Mouse (Mus musculus): ENCODE measurements around the gene Eif2b3. TPM values are rescaled to one million over a fixed set of nuclear protein-coding genes. Genes with fewer than 3 reads are reported as not detected.
A peak's percentile ranks its signal among the peaks of the same experiment; 100 is the strongest.

Eif2b3 gene
- polyA plus RNA-seq, 1 experiment from 2014 or later = 63.3 TPM

DNA sequence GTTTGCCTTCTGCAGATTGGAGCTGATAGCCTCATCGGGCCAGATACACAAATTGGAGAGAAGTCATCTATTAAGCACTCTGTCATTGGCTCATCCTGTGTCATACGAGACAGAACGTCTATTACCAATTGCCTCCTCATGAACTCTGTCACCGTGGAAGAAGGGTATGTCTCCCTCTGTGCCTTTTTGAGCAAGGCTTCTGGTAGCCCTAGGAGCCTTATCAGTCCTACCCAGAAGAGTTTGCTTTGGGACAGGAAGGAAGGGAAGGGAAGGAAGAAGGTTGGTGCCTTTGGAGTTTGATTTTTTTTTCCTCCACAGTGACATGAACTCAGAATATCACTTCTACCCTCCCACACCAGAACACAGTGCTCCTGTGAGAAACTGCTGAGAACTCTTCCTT is 51.4 kb downstream of the Eif2b3 start:
- DNase-seq (ENCODE audit: low spot score) = no peak
- 81% methylated on average over 4 of the region's 4 CpGs for WGBS
- H3K27ac ChIP-seq = no peak overlapping the region
- no peaks in the 10 kb centered on the region for H3K27me3 ChIP-seq (ENCODE audit: low read depth, poor library complexity, severe bottlenecking)
- no peak overlapping the region for H3K4me3 ChIP-seq
- peaks cover 95% of the 10 kb centered on the region for H3K36me3 ChIP-seq
- no peaks in the 10 kb centered on the region for H3K4me1 ChIP-seq
- no peaks in the 10 kb centered on the region for H3K9me3 ChIP-seq (replicated peaks)

- DNase-seq (ENCODE audit: low spot score) = no peak
- Histone ChIP-seq H3K4me3 (no peak overlapping the region), H3K9me3 (replicated peaks) (no peaks in the 10 kb centered on the region), H3K27ac (no peak overlapping the region), H3K4me1 (no peaks in the 10 kb centered on the region), H3K36me3 (peaks cover 92% of the 10 kb centered on the region), H3K27me3 (ENCODE audit: low read depth, poor library complexity, severe bottlenecking) (no peaks in the 10 kb centered on the region)
- WGBS = 95% methylated on average over 5 of the region's 5 CpGs
These were observed 52.0 kb downstream of the Eif2b3 start for GRCm38 (mm10) chr4:117071183-117071582.

DNA sequence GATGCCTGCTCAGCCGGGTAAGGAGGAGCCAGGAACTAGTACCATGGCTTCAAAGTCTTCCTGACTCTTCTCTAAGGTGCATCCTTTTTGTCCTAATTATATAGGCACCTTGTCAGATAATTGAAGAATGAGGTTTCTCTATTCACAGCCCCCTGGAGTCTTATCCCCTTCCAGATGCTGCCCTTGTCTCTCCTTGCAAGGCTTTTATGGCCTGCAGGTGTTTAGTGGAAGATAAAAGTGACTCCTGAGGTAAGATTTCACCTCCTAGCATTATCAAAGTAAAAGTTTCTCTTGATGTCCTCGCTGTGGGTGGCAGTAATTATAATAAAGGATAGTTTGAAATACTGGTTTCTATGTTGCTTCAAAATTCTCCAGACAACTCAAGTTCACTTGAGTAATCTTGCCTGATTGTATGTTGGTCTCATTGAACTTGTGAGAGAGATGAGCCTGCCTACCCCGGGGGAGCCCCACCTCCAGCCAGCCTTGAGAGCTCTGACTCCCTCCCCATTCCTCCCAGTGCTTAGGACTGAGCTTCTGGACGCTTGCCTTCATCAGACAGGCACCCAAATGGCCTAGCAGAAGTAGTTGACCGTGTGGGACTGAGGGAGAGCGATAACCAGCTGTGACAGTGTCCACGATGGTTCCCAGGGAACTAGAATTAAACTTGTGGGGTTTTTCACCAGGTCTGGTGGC is 68.9 kb downstream of the Eif2b3 start:
- no peak for DNase-seq (ENCODE audit: low spot score)
- no peaks in the 10 kb centered on the region for H3K9me3 ChIP-seq (replicated peaks)
- H3K4me3 ChIP-seq = no peak overlapping the region
- 72% methylated on average over 7 of the region's 7 CpGs for WGBS
- no peaks in the 10 kb centered on the region for H3K4me1 ChIP-seq
- H3K27ac ChIP-seq = no peak overlapping the region
- H3K27me3 ChIP-seq (ENCODE audit: low read depth, poor library complexity, severe bottlenecking) = no peaks in the 10 kb centered on the region
- peaks cover 43% of the 10 kb centered on the region for H3K36me3 ChIP-seq

DNA sequence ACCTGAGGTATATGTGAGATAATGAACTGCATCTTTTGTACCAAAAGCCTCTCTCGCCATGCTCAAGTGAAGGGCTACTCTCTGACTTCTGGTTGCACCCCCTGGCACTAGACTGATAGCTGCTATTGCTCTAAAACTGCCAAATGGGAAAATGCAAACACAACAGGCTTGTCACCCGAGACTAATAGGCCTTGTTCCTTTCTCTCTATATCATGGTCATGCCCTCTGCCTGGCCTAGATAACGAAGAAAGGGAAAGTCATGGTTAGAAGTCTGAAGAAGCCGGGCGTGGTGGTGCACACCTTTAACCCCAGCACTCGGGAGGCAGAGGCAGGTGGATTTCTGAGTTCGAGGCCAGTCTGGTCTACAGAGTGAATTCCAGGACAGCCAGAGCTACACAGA is 71.4 kb downstream of the Eif2b3 start:
- H3K36me3 ChIP-seq = peaks cover 25% of the 10 kb centered on the region
- no peak overlapping the region for H3K27ac ChIP-seq
- no peaks in the 10 kb centered on the region for H3K27me3 ChIP-seq (ENCODE audit: low read depth, poor library complexity, severe bottlenecking)
- H3K9me3 ChIP-seq (replicated peaks) = no peaks in the 10 kb centered on the region
- no peak overlapping the region for H3K4me3 ChIP-seq
- peaks cover 13% of the 10 kb centered on the region for H3K4me1 ChIP-seq
- no peak for DNase-seq (ENCODE audit: low spot score)
- WGBS = 79% methylated on average over 7 of the region's 7 CpGs

GRCm38 (mm10) chr4:117094626-117095361 is 75.6 kb downstream of the Eif2b3 start:
- Histone ChIP-seq H3K9me3 (replicated peaks) (no peaks in the 10 kb centered on the region), H3K4me1 (peaks cover 45% of the 10 kb centered on the region), H3K27me3 (ENCODE audit: low read depth, poor library complexity, severe bottlenecking) (no peaks in the 10 kb centered on the region), H3K36me3 (peaks cover 3% of the 10 kb centered on the region), H3K27ac (peak overlapping the region; percentile 91), H3K4me3 (peak overlapping the region; percentile 77; the same call in 1 of the 2 replicates)
- 77% methylated on average over 3 of the region's 3 CpGs for WGBS
- no peak for DNase-seq (ENCODE audit: low spot score)

GRCm38 (mm10) chr4:117095551-117096452 is 76.6 kb downstream of the Eif2b3 start, which contains the start of gene Ptch2:
Gene Ptch2 (plus strand): TSS chr4:117096075.
- Histone ChIP-seq H3K27me3 (ENCODE audit: low read depth, poor library complexity, severe bottlenecking) (no peaks in the 10 kb centered on the region), H3K36me3 (peaks cover 11% of the 10 kb centered on the region), H3K27ac (peak within 1 kb of the TSS; percentile 91), H3K4me1 (peaks cover 45% of the 10 kb centered on the region), H3K4me3 (peak within 1 kb of the TSS; percentile 77), H3K9me3 (replicated peaks) (no peaks in the 10 kb centered on the region)
- DNase-seq (ENCODE audit: low spot score) = peak; percentile 95
- WGBS = under 1% methylated on average over 50 of the region's 50 CpGs

DNA sequence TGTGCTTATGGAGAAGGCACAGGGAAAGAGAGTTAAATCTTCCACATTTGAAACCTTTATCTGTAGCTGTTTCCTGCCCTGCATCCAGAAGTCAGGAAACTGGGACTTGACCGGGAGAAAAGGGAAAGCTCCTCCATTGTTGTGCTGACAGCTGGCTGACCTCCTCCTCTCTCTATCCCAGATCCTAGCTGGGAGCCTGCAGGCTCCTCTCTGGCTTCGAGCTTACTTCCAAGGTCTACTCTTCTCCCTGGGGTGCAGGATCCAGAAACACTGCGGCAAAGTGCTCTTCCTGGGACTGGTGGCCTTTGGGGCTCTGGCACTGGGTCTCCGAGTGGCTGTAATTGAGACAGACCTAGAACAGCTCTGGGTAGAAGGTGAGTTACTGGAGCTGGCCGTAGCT is 77.5 kb downstream of the Eif2b3 start:
- DNase-seq (ENCODE audit: low spot score) = no peak
- Histone ChIP-seq H3K36me3 (peaks cover 19% of the 10 kb centered on the region), H3K9me3 (replicated peaks) (no peaks in the 10 kb centered on the region), H3K4me1 (peaks cover 51% of the 10 kb centered on the region), H3K27ac (peak overlapping the region; percentile 91), H3K27me3 (ENCODE audit: low read depth, poor library complexity, severe bottlenecking) (no peaks in the 10 kb centered on the region), H3K4me3 (peak overlapping the region; percentile 77)
- 22% methylated on average over 5 of the region's 5 CpGs for WGBS

DNA sequence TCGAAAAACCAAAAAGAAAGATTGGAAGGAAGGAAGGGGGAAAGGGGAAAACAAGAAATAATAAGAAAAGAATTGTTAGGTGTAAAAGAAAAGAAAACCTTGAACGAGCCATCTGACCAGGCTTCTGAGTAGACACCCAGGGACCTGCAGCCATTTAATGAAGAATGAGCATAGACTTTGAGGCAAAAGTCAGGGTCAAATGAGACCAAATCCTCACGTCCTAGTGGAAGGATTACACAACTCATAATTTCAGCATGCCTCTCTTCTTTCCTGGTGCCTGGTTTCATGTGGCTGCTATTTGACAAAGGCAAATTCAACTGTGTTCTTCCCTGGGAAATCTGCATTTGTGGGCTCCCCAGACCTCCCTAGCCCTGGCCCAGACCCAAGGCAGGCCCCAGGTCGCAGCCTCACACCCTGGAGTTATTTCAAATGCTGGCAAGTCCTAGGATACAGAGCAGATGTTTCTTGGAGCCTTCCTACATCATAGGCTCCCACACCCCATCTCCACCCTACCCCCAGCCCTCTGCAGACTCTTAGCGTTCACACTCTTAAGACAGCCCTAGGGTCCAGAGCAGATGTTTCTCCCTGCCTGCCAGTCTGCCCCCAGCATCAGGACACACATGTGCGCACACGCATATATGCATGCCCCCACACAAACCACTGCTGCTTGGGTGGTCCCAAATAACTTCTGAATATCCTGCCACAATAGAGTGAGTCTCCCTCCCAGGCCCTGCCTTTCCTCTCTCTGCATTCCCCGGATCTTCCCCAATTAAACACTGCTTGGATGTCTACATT is 79.0 kb downstream of the Eif2b3 start:
- Histone ChIP-seq H3K4me1 (peaks cover 53% of the 10 kb centered on the region), H3K27me3 (ENCODE audit: low read depth, poor library complexity, severe bottlenecking) (no peaks in the 10 kb centered on the region), H3K9me3 (replicated peaks) (no peaks in the 10 kb centered on the region), H3K36me3 (peaks cover 28% of the 10 kb centered on the region), H3K27ac (peak overlapping the region; percentile 58), H3K4me3 (peak overlapping the region; percentile 77; the same call in 1 of the 2 replicates)
- WGBS = 74% methylated on average over 8 of the region's 8 CpGs
- DNase-seq (ENCODE audit: low spot score) = no peak

DNA sequence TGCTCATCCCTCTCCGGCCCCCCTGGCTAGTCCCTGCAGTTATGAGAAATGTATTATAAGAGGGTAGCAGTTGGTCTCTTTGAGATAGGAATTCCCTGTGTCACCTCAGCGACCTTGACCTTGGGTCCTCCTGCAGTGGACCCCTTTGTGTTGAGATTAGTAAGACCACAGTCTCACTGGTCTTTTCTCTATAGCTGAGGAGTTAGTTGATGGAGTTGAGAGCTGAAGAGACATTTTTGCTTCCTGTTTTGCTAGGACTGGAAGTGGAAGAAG is 79.5 kb downstream of the Eif2b3 start:
- peaks cover 28% of the 10 kb centered on the region for H3K36me3 ChIP-seq
- H3K4me1 ChIP-seq = peaks cover 53% of the 10 kb centered on the region
- peak overlapping the region; percentile 58; the same call in 1 of the 2 replicates for H3K27ac ChIP-seq
- H3K4me3 ChIP-seq = no peak overlapping the region
- DNase-seq (ENCODE audit: low spot score) = no peak
- H3K27me3 ChIP-seq (ENCODE audit: low read depth, poor library complexity, severe bottlenecking) = no peaks in the 10 kb centered on the region
- WGBS = 95% methylated on average over 2 of the region's 2 CpGs
- H3K9me3 ChIP-seq (replicated peaks) = no peaks in the 10 kb centered on the region

- peaks cover 41% of the 10 kb centered on the region for H3K36me3 ChIP-seq
- H3K27me3 ChIP-seq (ENCODE audit: low read depth, poor library complexity, severe bottlenecking) = no peaks in the 10 kb centered on the region
- H3K4me1 ChIP-seq = peaks cover 46% of the 10 kb centered on the region
- H3K9me3 ChIP-seq (replicated peaks) = no peaks in the 10 kb centered on the region
- H3K27ac ChIP-seq = no peak overlapping the region
- WGBS = 79% methylated on average over 4 of the region's 4 CpGs
- no peak for DNase-seq (ENCODE audit: low spot score)
- no peak overlapping the region for H3K4me3 ChIP-seq
These were observed 80.8 kb downstream of the Eif2b3 start for GRCm38 (mm10) chr4:117100036-117100435.

- DNase-seq (ENCODE audit: low spot score) = no peak
- Histone ChIP-seq H3K9me3 (replicated peaks) (no peaks in the 10 kb centered on the region), H3K27me3 (ENCODE audit: low read depth, poor library complexity, severe bottlenecking) (no peaks in the 10 kb centered on the region), H3K27ac (peak overlapping the region; percentile 32; the same call in 1 of the 2 replicates), H3K4me1 (peaks cover 34% of the 10 kb centered on the region), H3K36me3 (peaks cover 50% of the 10 kb centered on the region), H3K4me3 (no peak overlapping the region)
- 48% methylated on average over 7 of the region's 7 CpGs for WGBS
These were observed 82.0 kb downstream of the Eif2b3 start for GRCm38 (mm10) chr4:117101218-117101617.

DNA sequence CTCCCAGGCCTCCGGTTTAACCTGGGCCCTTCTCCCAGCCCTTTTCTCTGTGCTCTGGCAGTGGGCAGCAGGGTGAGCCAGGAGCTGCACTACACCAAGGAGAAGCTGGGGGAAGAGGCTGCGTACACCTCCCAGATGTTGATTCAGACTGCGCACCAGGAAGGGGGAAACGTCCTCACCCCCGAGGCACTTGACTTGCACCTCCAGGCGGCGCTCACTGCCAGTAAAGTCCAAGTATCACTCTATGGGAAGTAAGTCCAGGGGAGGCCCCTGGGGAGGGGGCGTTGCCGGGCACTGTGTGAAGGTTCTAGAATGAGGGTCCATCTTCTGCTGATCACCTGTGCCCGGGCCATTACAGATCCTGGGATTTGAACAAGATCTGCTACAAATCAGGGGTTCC is 85.5 kb downstream of the Eif2b3 start:
- Histone ChIP-seq H3K27me3 (ENCODE audit: low read depth, poor library complexity, severe bottlenecking) (no peaks in the 10 kb centered on the region), H3K4me1 (peaks cover 9% of the 10 kb centered on the region), H3K27ac (no peak overlapping the region), H3K4me3 (no peak overlapping the region), H3K36me3 (peaks cover 81% of the 10 kb centered on the region), H3K9me3 (replicated peaks) (no peaks in the 10 kb centered on the region)
- DNase-seq (ENCODE audit: low spot score) = no peak
- 82% methylated on average over 10 of the region's 10 CpGs for WGBS

Data from limb, embryonic 10.5 days (tissue).